ENCODE assay signal across 21 mouse cellular contexts in genomic region chr6:95731570-95732367, GRCm38 (mm10). TPM values are rescaled to one million over a fixed set of nuclear protein-coding genes. Genes with fewer than 3 reads are reported as not detected.
A peak's percentile ranks its signal among the peaks of the same experiment; 100 is the strongest.
DNase-seq lines count a peak whose midpoint lies in the region; ATAC-seq and TF ChIP-seq lines count a peak whose summit lies in the region.
"Had no signal": no experiment of that assay in that cellular context is flagged by ENCODE, and none has a peak within 500 bp of the region (broad histone marks: within the 10 kb centered on the region; RNA-seq: fewer than 3 reads in every experiment).

No protein-coding gene starts in this region.

- no peaks in the 10 kb centered on the region for H3K36me3 ChIP-seq in lung, embryonic 14.5 days (ENCODE audit: insufficient read depth)
- H3K36me3 ChIP-seq: forebrain, embryonic 15.5 days; hindbrain, embryonic 13.5 days; liver, embryonic 15.5 days; neural tube, embryonic 15.5 days had no signal

- no peak overlapping the region for H3K4me3 ChIP-seq in lung, embryonic 14.5 days (ENCODE audit: low read depth, low read length)
- H3K4me3 ChIP-seq in lung, adult 2 months (replicated peaks; ENCODE audit: extremely low read depth, low read depth, low read length): no peak overlapping the region
- H3K4me3 ChIP-seq: forebrain, embryonic 15.5 days; heart, adult 2 months; hindbrain, embryonic 13.5 days; liver, embryonic 15.5 days; neural tube, embryonic 15.5 days had no signal

- no peak for TF ChIP-seq POLR2A in lung, adult 2 months (IDR thresholded peaks at IDR 0.05; ENCODE audit: borderline replicate concordance, extremely low read depth, low read depth, low read length)

- H3K9me3 ChIP-seq in lung, embryonic 14.5 days (ENCODE audit: low read depth, low read length): no peaks in the 10 kb centered on the region
- H3K9me3 ChIP-seq: forebrain, embryonic 15.5 days; hindbrain, embryonic 13.5 days; liver, embryonic 15.5 days; neural tube, embryonic 15.5 days had no signal

- POLR2A ChIA-PET in Patski (lab: Charles Lee): interaction anchor here (0.6 kb wide), 1 partner anchor 528 kb away, joined by 3 read pairs; no protein-coding TSS in a partner anchor

- H3K4me2 ChIP-seq in lung, embryonic 14.5 days: no peak overlapping the region
- H3K4me2 ChIP-seq: forebrain, embryonic 15.5 days; hindbrain, embryonic 13.5 days; liver, embryonic 15.5 days; neural tube, embryonic 15.5 days had no signal

- no peaks in the 10 kb centered on the region for H3K27me3 ChIP-seq in lung, embryonic 14.5 days (ENCODE audit: insufficient read depth, low read length)
- no peaks in the 10 kb centered on the region for H3K27me3 ChIP-seq in Patski
- H3K27me3 ChIP-seq: forebrain, embryonic 15.5 days; hindbrain, embryonic 13.5 days; liver, embryonic 15.5 days; neural tube, embryonic 15.5 days had no signal

- WGBS in lung, embryonic 14.5 days: 37% methylated on average over 11 of the region's 11 CpGs
- WGBS in lung, adult 2 months: 44% methylated on average over 11 of the region's 11 CpGs

- ATAC-seq in lung, embryonic 14.5 days (ENCODE audit: insufficient read depth): peak; percentile 78
- peak; percentile 67 for ATAC-seq in Patski
- ATAC-seq in monocyte, adult 5-6 weeks (replicated peaks; ENCODE audit: insufficient number of reproducible peaks, low FRiP score, low TSS enrichment, poor library complexity, severe bottlenecking): no peak
- no peak for ATAC-seq in frontal cortex, adult (ENCODE audit: low TSS enrichment)
- ATAC-seq: forebrain, embryonic 15.5 days; intestine, postnatal 0 days had no signal

- no peak for TF ChIP-seq CTCF in lung, embryonic 14.5 days (IDR thresholded peaks at IDR 0.05; ENCODE audit: low read depth)
- TF ChIP-seq CTCF in lung, adult 2 months (IDR thresholded peaks at IDR 0.05; ENCODE audit: insufficient read depth, low read length): no peak
- TF ChIP-seq CTCF in Patski (IDR thresholded peaks at IDR 0.05): no peak

- no peak overlapping the region for H3K9ac ChIP-seq in lung, embryonic 14.5 days
- H3K9ac ChIP-seq: forebrain, embryonic 15.5 days; hindbrain, embryonic 13.5 days; liver, embryonic 15.5 days; neural tube, embryonic 15.5 days had no signal

- DNase-seq in lung, embryonic 14.5 days: peak; percentile 45
- no peak for DNase-seq in lung, adult 2 months
- no peak for DNase-seq in Patski (ENCODE audit: low read depth, low spot score)
- peak; percentile 46 for DNase-seq in embryo, embryonic 11 days
- peak; percentile 54 for DNase-seq in kidney, postnatal 14 days
- DNase-seq in adipocyte (ENCODE audit: low spot score): no peak
- DNase-seq: cerebellum, adult 11 months; cerebellum, postnatal 25 days; heart, adult 2 months; left cerebral cortex, postnatal 4 days; right cerebral cortex, adult 18-20 months; spleen, adult 18-20 months; thymus, postnatal 25 days had no signal

- no peak overlapping the region for H3K27ac ChIP-seq in lung, embryonic 14.5 days (ENCODE audit: low read depth)
- H3K27ac ChIP-seq: forebrain, embryonic 15.5 days; heart, adult 2 months; hindbrain, embryonic 13.5 days; liver, embryonic 15.5 days; neural tube, embryonic 15.5 days; stomach, postnatal 0 days had no signal

- no peaks in the 10 kb centered on the region for H3K4me1 ChIP-seq in lung, embryonic 14.5 days (ENCODE audit: insufficient read depth)
- no peaks in the 10 kb centered on the region for H3K4me1 ChIP-seq in lung, adult 2 months (ENCODE audit: control insufficient read depth, insufficient read depth, low read length)
- H3K4me1 ChIP-seq: forebrain, embryonic 15.5 days; hindbrain, embryonic 13.5 days; liver, embryonic 15.5 days; neural tube, embryonic 15.5 days had no signal

- in situ Hi-C loops in Patski (cut with MboI; ENCODE audit: low pct_unique_long_range_greater_than_20kb): no loop called here

- CTCF ChIA-PET in Patski (lab: Charles Lee): interaction anchor here (0.6 to 1.2 kb wide), 3 partner anchors 8 to 1888 kb away, joined by 3 to 4 read pairs (median 3); partner anchors contain the start of gene Suclg2

RNA-seq across cellular contexts. Expression of gene Suclg2, which starts 13.2 kb away (rescaled TPM):
- polyA plus RNA-seq in lung, embryonic 14.5 days (2014; fragmentation: Nextera tagmentation; extraction: Ambion mirVana): 76.0 and 78.5 TPM in 2 replicates
- polyA plus RNA-seq in lung, adult 2 months (2012; rRNA removed): 6.7 and 9.0 TPM in 2 replicates
- polyA plus RNA-seq in Patski (2021): 176 TPM
- 17.4 to 31.1 TPM (median 25.5 TPM) in 3 replicates for total RNA-seq in monocyte, adult 5-6 weeks (2017)

Comparison
In these comparisons a context has a peak if more than half of its experiments do, and no peak if none do; other contexts are left out.
1. DNase-seq: peak in lung, embryonic 14.5 days (single experiment), embryo, embryonic 11 days (single experiment) and kidney, postnatal 14 days (single experiment); none in lung, adult 2 months (single experiment), Patski (single experiment) and adipocyte (single experiment).
2. ATAC-seq: peak in lung, embryonic 14.5 days (single experiment) and Patski (single experiment); none in monocyte, adult 5-6 weeks (single experiment) and frontal cortex, adult (single experiment).